Mouse (Mus musculus) small intestine, adult 2 months (tissue): ENCODE measurements around the gene Adamts15. TPM values are rescaled to one million over a fixed set of nuclear protein-coding genes. Genes with fewer than 3 reads are reported as not detected.
A peak's percentile ranks its signal among the peaks of the same experiment; 100 is the strongest.

Experiments used
- H3K27ac ChIP-seq: fragments of 200-500 bp; 2 replicates; pipeline ENCODE4 v1.5.1; 2012; ENCODE audit warnings: low read depth, low read length, control low read depth, inconsistent platforms; ENCODE audit not compliant: insufficient read depth
- H3K27me3 ChIP-seq: fragments of 200-500 bp; 2 replicates; pipeline ENCODE4 v1.6.1; 2012; ENCODE audit warnings: mild to moderate bottlenecking, moderate library complexity, low read length, inconsistent platforms; ENCODE audit not compliant: control insufficient read depth, insufficient read depth
- H3K36me3 ChIP-seq: fragments of 200-500 bp; 2 replicates; pipeline ENCODE4 v1.6.1; 2012; ENCODE audit warnings: mild to moderate bottlenecking, low read length, control low read depth, inconsistent platforms; ENCODE audit not compliant: control insufficient read depth, insufficient read depth
- H3K4me1 ChIP-seq: fragments of 200-500 bp; 2 replicates; pipeline ENCODE4 v1.6.1; 2012; ENCODE audit warnings: low read length, inconsistent platforms, mixed read lengths; ENCODE audit not compliant: control insufficient read depth, insufficient read depth, insufficient read length
- H3K4me3 ChIP-seq: fragments of 200-500 bp; 2 replicates; pipeline ENCODE4 v1.5.1; 2012; ENCODE audit warnings: low read depth, mild to moderate bottlenecking, control low read depth, inconsistent platforms, low read length, moderate library complexity
- CTCF ChIP-seq: fragments of 200-500 bp; IDR thresholded peaks from 2 replicates; pipeline ENCODE4 v1.5.1; 2012; ENCODE audit warnings: low read depth, mild to moderate bottlenecking, control low read depth, inconsistent platforms, low read length, moderate library complexity, mixed read lengths; ENCODE audit not compliant: insufficient replicate concordance, insufficient read length; ENCODE audit errors: extremely low read depth
- POLR2A ChIP-seq: fragments of 200-500 bp; IDR thresholded peaks from 2 replicates; pipeline ENCODE4 v1.6.1; 2012; ENCODE audit warnings: low read depth, mild to moderate bottlenecking, control low read depth, inconsistent platforms, low read length, moderate library complexity
- WGBS: fragments of 180-500 bp; shearing (Covaris S2); methylation state at CpG from one replicate; pipeline ENCODE4 v1.1.7; 2018; 5-methylcytosine and 5-hydroxymethylcytosine counted together
- polyA plus RNA-seq: library from polyadenylated mRNA; depleted of rRNA; stranded (reverse); fragments of >200 nt; gene quantifications from 2 replicates; pipeline ENCODE4 v1.2.3, GENCODE M21; 2012

Gene Adamts15
- polyA plus RNA-seq, 1 experiment: 4.0 TPM

DNA sequence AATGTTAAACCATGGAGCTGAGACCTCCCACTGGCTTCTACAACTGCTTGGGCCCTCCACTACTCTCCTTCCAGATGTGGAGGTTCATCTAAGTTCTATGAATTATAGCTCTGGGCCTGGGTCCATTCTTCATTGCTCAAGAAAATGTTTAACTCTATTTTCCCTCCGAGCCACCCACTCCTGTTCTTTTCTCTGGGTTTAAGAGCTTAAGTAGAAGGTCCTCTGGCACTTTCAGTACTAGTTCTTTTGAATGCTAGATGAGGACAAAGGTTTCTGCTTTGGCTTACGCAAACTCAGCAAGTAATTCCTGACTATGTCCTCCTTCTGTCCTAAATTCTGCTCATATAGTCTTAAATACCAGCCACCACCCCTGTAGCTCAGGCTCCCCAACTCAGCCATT is 6.5 kb upstream of the Adamts15 start:
- no peak for TF ChIP-seq CTCF
- no peak for TF ChIP-seq POLR2A
- WGBS: 73% methylated on average over 2 of the region's 2 CpGs

DNA sequence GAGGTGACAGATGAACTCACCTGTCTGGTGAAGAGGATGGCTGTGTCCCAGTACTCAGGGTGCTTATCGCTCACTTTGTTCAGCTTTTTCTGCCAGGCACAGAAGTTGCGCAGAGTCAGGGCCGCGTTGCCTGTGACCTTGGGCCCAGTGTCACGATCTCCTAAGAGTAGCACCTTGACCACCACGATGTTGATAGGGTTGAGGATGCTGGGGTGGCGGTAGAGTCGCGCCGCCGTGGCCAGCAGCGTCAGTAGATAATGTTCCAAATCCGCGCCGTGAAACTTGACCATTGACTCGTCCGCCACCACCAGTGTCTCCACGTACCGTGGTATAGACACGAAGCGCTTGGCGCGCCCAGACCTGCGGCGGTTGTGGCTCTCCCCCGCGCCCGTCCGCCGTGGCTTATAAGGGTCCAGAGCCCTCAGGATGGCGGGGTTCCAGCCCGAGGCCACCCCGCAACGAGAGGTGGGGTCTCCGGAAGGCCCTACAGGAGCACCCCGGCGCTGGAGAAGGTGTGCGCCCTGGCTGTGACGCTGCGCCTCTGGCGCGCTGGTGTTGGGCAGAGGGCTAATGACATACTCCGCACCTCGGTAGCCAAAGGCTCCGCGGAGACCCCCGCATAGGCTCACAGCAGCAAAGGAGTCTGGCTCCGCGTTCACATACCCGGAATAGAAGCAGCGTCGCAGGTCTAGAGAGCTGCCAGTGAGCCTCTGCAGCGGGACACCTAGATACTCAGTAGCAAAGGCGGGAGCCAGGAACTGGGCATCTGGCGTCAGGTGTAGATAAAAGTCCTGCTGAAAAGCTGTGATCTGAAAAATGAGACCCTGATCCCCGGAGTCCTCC is 770 bp downstream of the Adamts15 start:
- no peak for TF ChIP-seq POLR2A
- no peak for TF ChIP-seq CTCF
- Histone ChIP-seq H3K36me3 (no peaks in the 10 kb centered on the region), H3K4me3 (peak overlapping the region; percentile 66), H3K27ac (0 out of 2 replicates have a peak overlapping the region, but pooled peaks have one; percentile 13), H3K4me1 (peaks cover 11% of the 10 kb centered on the region), H3K27me3 (no peaks in the 10 kb centered on the region)
- WGBS: 5% methylated on average over 56 of the region's 56 CpGs

More for the DNA sequence above, 6.5 kb upstream of the Adamts15 start:
- H3K4me3 ChIP-seq: no peak overlapping the region
- H3K4me1 ChIP-seq: peaks cover 5% of the 10 kb centered on the region; the same call in 1 of the 2 replicates
- H3K36me3 ChIP-seq: no peaks in the 10 kb centered on the region
- H3K27ac ChIP-seq: no peak overlapping the region
- H3K27me3 ChIP-seq: no peaks in the 10 kb centered on the region

DNA sequence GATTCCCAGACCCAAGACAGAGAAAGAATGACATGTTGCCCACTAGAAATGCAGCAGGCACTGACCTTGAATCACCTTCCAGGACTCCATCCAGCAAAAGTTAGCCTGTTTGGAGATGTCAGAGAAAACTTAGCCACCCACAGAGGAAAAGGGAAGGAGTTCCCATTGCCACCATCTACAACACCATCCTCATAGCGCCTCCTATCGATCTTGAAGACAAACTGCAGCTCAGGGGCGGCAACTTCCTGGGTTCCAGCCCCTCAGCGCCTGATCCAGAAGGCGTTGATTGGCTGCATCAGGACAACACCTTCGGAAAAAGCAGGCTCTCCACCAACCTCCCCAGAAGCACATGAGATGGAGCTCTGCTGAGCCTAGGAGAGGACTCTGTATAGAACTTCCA is 1.5 kb downstream of the Adamts15 start:
- no peaks in the 10 kb centered on the region for H3K36me3 ChIP-seq
- no peak overlapping the region for H3K27ac ChIP-seq
- peak overlapping the region; percentile 17; the same call in 1 of the 2 replicates for H3K4me3 ChIP-seq
- WGBS: 10% methylated on average over 6 of the region's 6 CpGs
- H3K27me3 ChIP-seq: no peaks in the 10 kb centered on the region
- peak; percentile 59; the same call in 1 of the 2 replicates for TF ChIP-seq CTCF
- TF ChIP-seq POLR2A: no peak
- peaks cover 11% of the 10 kb centered on the region for H3K4me1 ChIP-seq

DNA sequence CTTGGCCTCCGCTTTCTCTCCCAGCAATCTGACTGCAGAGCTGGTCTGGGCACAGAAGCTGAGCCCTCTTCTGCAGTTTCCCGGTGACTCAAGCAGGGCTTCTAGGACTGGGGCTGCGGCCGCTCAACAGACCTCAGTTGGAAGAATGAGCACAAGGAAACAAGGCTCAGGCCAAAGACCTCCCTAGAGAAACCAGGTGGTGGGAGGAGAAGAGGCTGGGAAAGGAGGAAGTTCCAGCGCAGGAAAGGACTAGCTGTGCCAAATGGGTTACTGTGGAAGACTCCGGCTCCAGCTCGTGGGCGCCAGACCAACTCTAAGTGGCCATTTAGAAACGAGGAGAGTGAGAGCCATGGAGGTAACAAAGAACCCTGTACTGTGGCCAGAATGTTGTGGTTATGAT is 2.6 kb downstream of the Adamts15 start:
- no peaks in the 10 kb centered on the region for H3K27me3 ChIP-seq
- WGBS: 59% methylated on average over 9 of the region's 9 CpGs
- no peak overlapping the region for H3K4me3 ChIP-seq
- H3K36me3 ChIP-seq: no peaks in the 10 kb centered on the region
- TF ChIP-seq CTCF (no peak), POLR2A (no peak)
- H3K4me1 ChIP-seq: peaks cover 11% of the 10 kb centered on the region
- H3K27ac ChIP-seq: peak overlapping the region; percentile 11; the same call in 1 of the 2 replicates

DNA sequence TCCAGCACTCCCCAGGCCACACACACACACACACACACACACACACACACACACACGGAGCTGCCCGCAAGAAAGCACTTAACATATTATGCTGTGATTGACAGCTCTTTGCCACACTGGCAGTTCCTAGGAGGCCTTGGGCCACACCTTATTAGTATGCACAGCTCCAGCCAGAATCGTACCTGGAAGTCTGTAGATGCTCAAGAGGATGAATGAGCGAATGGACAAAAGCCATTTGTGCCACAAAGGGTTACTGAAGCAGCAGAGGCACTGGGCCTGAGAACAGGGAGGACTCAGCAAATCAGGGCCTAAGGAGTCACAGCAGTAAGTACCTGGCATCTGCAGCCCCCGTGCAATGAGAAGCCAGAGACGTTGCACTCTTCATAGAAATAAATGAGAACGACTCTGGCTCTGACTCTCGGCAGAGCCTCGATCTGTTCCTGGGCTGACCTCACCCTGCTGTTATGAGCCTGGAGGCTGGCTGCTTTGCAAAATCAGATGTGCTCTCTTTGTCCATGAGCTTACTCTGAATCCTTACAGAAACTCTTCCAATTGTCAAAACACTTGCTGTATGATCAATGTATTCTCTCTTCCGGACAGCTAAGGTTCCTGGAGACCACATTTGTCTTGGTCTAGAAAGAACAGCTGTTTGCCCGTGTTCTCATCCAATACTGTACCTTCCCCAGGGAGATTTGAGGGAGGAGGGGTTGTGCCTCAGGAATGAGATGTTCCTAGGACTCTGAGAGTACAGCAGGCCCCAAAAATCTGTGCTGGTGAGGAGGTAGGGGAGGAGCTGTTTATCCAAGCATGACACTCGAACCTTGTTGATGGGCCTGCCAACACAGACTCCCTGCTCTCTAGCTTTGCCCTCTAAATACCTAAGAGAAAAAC is 3.5 kb downstream of the Adamts15 start:
- H3K27me3 ChIP-seq: no peaks in the 10 kb centered on the region
- no peak for TF ChIP-seq POLR2A
- no peak for TF ChIP-seq CTCF
- peaks cover 11% of the 10 kb centered on the region for H3K4me1 ChIP-seq
- WGBS: 61% methylated on average over 12 of the region's 12 CpGs
- H3K4me3 ChIP-seq: no peak overlapping the region
- peak overlapping the region; percentile 11; the same call in 1 of the 2 replicates for H3K27ac ChIP-seq
- no peaks in the 10 kb centered on the region for H3K36me3 ChIP-seq

DNA sequence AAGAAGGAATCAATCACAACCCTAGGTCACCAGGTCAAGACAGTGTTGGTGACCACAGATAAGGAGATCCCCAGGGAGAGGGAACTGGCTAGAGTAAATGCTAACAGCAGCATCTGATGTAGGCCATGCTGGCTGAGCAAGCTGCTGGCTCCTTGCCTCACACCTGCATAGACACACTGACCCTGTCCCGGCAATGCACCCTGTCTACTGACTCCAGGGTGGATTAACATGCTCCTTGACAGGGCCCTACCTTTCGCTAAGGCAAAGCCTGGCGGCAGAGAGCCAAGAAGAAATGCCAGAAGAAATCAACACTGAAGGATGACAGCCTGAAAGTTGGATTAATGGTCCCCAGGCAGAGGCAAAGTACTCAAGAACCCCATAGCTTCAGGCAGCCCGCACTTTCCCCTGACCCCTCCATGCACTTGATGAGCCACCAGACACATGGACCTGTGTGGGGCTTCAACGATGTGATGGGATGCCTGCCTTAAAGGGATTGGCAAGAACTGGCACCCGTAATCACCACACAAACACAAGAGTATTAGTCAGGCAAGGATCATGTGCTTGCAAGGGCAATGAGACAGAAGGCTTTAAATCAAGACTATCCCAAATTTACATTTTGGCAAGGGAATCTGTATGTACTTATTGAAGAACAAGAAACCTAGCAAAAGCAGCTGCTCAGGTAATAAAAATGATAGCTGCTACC is 5.8 kb downstream of the Adamts15 start:
- Histone ChIP-seq H3K4me3 (no peak overlapping the region), H3K36me3 (peaks cover 2% of the 10 kb centered on the region; the same call in 1 of the 2 replicates), H3K27me3 (no peaks in the 10 kb centered on the region), H3K27ac (no peak overlapping the region), H3K4me1 (peaks cover 11% of the 10 kb centered on the region)
- no peak for TF ChIP-seq CTCF
- TF ChIP-seq POLR2A: no peak
- 88% methylated on average over 6 of the region's 6 CpGs for WGBS
